Mouse (Mus musculus): Measurements from ENCODE around the gene Tiam1.

DNA sequence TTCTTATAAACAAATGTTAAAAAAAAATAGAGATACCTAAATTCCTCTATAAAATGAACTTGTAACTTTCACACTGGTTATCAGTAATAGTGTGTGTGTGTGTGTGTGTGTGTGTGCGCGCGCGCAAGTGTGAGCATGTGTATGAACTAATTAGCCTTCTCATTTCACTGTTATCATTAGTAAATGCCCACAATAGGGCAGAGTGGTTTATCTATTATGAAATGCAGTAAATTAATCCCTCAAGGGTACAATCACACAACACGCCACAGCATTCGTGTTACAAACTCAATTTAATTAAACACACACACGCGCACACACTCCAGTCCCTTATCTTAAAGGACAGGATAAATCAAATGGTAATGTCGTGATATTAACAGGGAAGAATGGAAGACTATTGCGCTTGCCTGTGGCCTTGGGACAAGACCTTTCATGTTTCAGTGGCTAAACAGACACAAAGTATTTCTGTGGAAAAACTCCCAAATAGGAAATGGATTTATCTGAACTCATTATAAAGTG is 107.9 kb downstream of the Tiam1 start:
- TF ChIP-seq EP300 (IDR thresholded peaks at IDR 0.05; ENCODE audit: low read depth) (no peak), CTCF (IDR thresholded peaks at IDR 0.05; ENCODE audit: low read depth) (no peak)

Measured in liver, embryonic 14.5 days (tissue).